Mouse (Mus musculus) heart, embryonic 13.5 days (tissue): ENCODE results near the gene Ucp3. TPM values are rescaled to one million over a fixed set of nuclear protein-coding genes. Genes with fewer than 3 reads are reported as not detected.

Experiments
- ATAC-seq: fragments of 200-750 bp; cut with Nextera tagmentation; 2 replicates; pipeline ENCODE4 v1.8.0; 2017; ENCODE audit warnings: moderate TSS enrichment; ENCODE audit not compliant: insufficient number of reproducible peaks, low FRiP score, low TSS enrichment; ENCODE audit errors: extremely low read depth
- H3K27ac ChIP-seq: fragments of 300-500 bp; sonication (generic); replicated peaks from 2 replicates; pipeline ENCODE4 v1.5.1; 2015; ENCODE audit warnings: moderate library complexity, mild to moderate bottlenecking, inconsistent platforms
- H3K27me3 ChIP-seq: fragments of 300-500 bp; sonication (generic); replicated peaks from 2 replicates; pipeline ENCODE4 v1.6.1; 2015; ENCODE audit warnings: mild to moderate bottlenecking, inconsistent platforms
- H3K36me3 ChIP-seq: fragments of 300-500 bp; sonication (generic); 2 replicates; pipeline ENCODE4 v1.6.1; 2015; ENCODE audit warnings: mild to moderate bottlenecking, inconsistent platforms
- H3K4me1 ChIP-seq: fragments of 300-500 bp; sonication (generic); 2 replicates; pipeline ENCODE4 v1.6.1; 2015; ENCODE audit warnings: inconsistent platforms
- H3K4me2 ChIP-seq: fragments of 300-500 bp; sonication (generic); 2 replicates; pipeline ENCODE4 v1.6.1; 2015; ENCODE audit warnings: inconsistent platforms, mild to moderate bottlenecking, moderate library complexity
- H3K4me3 ChIP-seq: fragments of 300-500 bp; sonication (generic); 2 replicates; pipeline ENCODE4 v1.5.1; 2015; ENCODE audit warnings: moderate library complexity, mild to moderate bottlenecking, inconsistent platforms
- H3K9ac ChIP-seq: fragments of 300-500 bp; sonication (generic); 2 replicates; pipeline ENCODE4 v1.6.1; 2015; ENCODE audit warnings: inconsistent platforms, mild to moderate bottlenecking, moderate library complexity
- H3K9me3 ChIP-seq: fragments of 300-500 bp; sonication (generic); 2 replicates; pipeline ENCODE4 v1.6.1; 2016; ENCODE audit warnings: inconsistent platforms
- WGBS: fragments of 180-500 bp; shearing (Covaris S2); methylation state at CpG from one replicate; pipeline ENCODE4 v1.1.7; 2015; ENCODE audit warnings: mixed read lengths; 5-methylcytosine and 5-hydroxymethylcytosine counted together
- polyA plus RNA-seq: library from polyadenylated mRNA; unstranded; fragments of >200 nt; fragmentation: Nextera tagmentation; extraction: Ambion mirVana; gene quantifications from 2 replicates; pipeline ENCODE4 v1.2.1, GENCODE M21; 2015

The Ucp3 gene
- polyA plus RNA-seq, 1 experiment from 2014 or later, result 0.07 TPM

DNA sequence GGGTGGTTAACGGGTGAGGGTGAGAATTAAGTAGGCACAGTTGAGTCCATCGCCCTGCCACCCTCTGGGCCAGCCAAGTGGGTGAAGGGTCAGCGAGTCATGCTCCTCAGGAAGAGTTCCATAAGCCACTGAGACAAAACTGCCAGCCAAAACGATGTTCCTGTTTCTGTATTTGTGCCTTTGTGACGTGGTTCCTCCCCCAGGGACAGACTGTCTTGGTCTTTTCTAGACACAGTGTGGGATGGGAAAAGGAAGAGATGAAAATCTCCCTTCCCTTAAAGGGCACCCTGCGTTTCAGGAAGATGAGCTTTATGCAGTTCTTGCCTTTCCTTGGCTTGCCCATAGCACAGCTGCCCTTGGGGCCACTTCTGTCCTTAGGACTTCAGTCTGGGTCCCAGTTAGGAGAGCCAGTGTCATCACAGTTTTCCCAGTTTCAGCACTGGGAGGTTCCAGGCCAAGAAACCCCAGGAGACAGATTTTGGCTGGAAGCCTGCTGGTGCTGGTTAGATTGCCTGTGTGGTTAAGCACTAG lies 11.1 kb upstream of the Ucp3 start:
- WGBS, result 70% methylated on average over 6 of the region's 6 CpGs
- Histone ChIP-seq H3K27ac (peak overlapping the region; percentile 45; the same call in 1 of the 2 replicates), H3K4me1 (peaks cover 58% of the 10 kb centered on the region), H3K36me3 (peaks cover 37% of the 10 kb centered on the region), H3K9me3 (no peaks in the 10 kb centered on the region), H3K9ac (no peak overlapping the region), H3K27me3 (no peaks in the 10 kb centered on the region), H3K4me2 (peak overlapping the region; percentile 17; the same call in 1 of the 2 replicates), H3K4me3 (no peak overlapping the region)
- no peak for ATAC-seq

GRCm38 (mm10) chr7:100463194-100463593 lies 9.6 kb upstream of the Ucp3 start:
- Histone ChIP-seq H3K9me3 (no peaks in the 10 kb centered on the region), H3K4me1 (peaks cover 62% of the 10 kb centered on the region), H3K9ac (no peak overlapping the region), H3K27me3 (no peaks in the 10 kb centered on the region), H3K27ac (peak overlapping the region; percentile 40; the same call in 1 of the 2 replicates), H3K4me2 (peak overlapping the region; percentile 63), H3K36me3 (peaks cover 31% of the 10 kb centered on the region), H3K4me3 (no peak overlapping the region)
- 58% methylated on average over 9 of the region's 9 CpGs for WGBS
- ATAC-seq, result no peak

DNA sequence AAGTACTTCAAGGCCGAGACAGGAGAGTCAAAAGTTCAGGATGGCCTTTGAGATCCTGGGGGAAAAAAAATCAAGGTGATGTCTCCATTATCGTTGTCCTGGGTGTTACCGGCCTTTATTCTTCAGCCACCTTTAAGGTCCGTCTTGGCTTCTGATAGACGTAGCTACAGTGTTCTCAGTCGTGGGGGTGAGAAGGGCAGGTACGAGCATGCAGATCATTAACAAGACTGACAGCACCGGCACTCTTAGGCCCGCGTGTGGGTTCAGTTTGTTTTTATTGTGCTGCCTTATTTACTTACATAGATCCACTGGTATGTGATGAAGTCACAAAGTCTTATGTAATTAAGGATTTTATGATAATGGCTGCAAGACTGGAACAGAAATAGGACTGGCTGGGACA lies 9.0 kb upstream of the Ucp3 start:
- Histone ChIP-seq H3K9ac (no peak overlapping the region), H3K4me1 (peaks cover 65% of the 10 kb centered on the region), H3K9me3 (no peaks in the 10 kb centered on the region), H3K4me2 (peak overlapping the region; percentile 63), H3K27ac (peak overlapping the region; percentile 40; the same call in 1 of the 2 replicates), H3K4me3 (no peak overlapping the region), H3K27me3 (no peaks in the 10 kb centered on the region), H3K36me3 (peaks cover 31% of the 10 kb centered on the region)
- ATAC-seq, result no peak
- 82% methylated on average over 10 of the region's 10 CpGs for WGBS

DNA sequence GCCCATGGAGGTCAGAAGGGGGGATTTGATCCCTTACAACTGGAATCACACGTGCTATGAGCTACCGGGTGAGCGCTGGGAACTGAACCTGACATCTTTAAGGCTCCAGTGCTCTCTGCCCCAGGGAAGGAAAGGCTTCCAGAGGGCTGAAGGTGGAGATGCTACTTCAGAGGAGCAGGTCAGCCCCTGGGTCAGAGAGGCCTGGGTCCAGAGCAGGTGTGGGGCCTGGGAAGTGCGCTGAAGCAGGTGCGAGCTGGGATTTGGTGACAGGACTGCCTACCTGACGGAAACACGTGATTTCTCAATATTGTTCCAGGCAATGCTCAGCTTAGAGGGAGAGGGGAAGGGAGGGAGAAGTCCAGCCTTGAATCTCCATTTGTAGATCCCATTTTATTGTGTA lies 8.5 kb upstream of the Ucp3 start:
- Histone ChIP-seq H3K27me3 (no peaks in the 10 kb centered on the region), H3K9ac (no peak overlapping the region), H3K4me1 (peaks cover 70% of the 10 kb centered on the region), H3K27ac (no peak overlapping the region), H3K36me3 (peaks cover 30% of the 10 kb centered on the region), H3K4me3 (no peak overlapping the region), H3K4me2 (peak overlapping the region; percentile 63), H3K9me3 (no peaks in the 10 kb centered on the region)
- WGBS, result 91% methylated on average over 7 of the region's 7 CpGs
- ATAC-seq, result no peak

GRCm38 (mm10) chr7:100465248-100465647 lies 7.5 kb upstream of the Ucp3 start:
- H3K9ac ChIP-seq, result peak overlapping the region; percentile 68
- H3K27ac ChIP-seq, result peak overlapping the region; percentile 92
- peak overlapping the region; percentile 27 for H3K4me3 ChIP-seq
- peak overlapping the region; percentile 63 for H3K4me2 ChIP-seq
- no peak for ATAC-seq
- 49% methylated on average over 4 of the region's 4 CpGs for WGBS
- H3K9me3 ChIP-seq, result no peaks in the 10 kb centered on the region
- H3K36me3 ChIP-seq, result peaks cover 32% of the 10 kb centered on the region
- peaks cover 73% of the 10 kb centered on the region for H3K4me1 ChIP-seq
- no peaks in the 10 kb centered on the region for H3K27me3 ChIP-seq

DNA sequence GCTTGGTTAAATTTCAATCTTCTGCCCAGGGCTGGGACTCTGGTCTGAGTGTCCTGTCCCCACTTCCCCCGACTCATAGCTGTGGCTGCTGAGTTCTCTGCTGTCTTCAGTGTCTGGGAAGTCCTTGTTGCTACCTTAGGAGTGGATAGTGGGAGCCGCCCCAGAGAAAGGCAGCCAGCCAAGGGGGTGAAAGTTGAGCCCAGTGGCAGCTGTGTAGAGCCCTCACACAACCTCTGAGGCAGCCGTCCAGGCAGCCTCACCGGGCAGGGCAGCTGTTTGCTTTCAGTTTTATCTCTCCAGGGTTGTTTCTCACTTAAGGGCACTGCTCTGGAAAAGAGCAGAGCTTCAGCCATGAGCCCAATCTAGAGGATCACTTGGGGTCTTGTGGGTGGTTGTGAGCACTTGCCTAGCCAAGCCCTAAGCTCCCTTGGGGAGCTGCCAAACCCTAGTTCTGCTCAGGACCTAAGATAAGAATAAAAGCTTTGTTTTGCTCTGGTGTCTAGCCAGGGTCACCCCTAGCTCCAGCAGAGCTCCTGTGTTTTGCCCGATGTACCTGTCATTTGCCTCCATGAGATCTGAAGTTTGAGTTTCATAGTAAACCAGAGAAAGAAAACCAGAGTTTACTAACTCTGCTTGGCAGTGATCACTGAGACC lies 7.0 kb upstream of the Ucp3 start:
- no peaks in the 10 kb centered on the region for H3K27me3 ChIP-seq
- H3K9me3 ChIP-seq, result no peaks in the 10 kb centered on the region
- ATAC-seq, result peak; percentile 55
- H3K27ac ChIP-seq, result peak overlapping the region; percentile 92
- peaks cover 27% of the 10 kb centered on the region for H3K36me3 ChIP-seq
- H3K4me3 ChIP-seq, result peak overlapping the region; percentile 27
- H3K9ac ChIP-seq, result peak overlapping the region; percentile 68
- peak overlapping the region; percentile 63 for H3K4me2 ChIP-seq
- H3K4me1 ChIP-seq, result peaks cover 73% of the 10 kb centered on the region
- WGBS, result 11% methylated on average over 5 of the region's 5 CpGs

DNA sequence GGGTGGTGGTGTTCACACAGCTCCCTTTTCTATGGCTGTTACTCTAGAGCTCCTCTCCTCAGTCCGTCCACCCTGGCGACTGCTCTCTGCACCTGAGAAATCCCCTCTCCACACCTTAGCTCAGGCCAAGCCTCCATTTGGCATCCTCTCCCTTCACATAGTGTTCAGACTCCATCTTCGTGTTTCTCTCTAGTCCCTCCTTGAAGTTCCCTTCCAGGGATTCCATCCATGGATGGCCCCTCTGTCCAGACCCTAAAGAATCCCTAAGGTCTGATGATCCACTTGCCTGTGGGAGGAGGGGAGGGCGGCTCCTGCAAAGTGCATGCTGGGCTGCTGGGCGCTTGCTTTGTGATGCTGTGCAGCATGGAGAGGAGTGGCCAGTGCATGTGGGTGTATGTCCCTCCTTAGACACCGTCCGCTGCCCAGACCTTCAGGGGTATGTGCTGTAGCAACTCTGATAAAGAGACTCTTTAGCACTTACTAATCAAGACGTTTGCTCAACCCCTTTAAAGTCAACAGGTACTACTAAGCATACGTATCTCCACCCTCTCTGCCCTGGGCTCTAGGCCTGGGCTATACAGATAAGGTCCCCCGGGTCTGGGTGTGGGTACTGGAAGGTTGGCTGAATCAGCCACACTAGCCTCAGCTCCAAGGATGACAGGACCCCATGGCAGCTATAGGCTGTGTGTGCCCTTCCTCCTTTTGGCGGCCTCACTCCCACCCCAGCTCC lies 5.8 kb upstream of the Ucp3 start:
- WGBS, result 70% methylated on average over 11 of the region's 11 CpGs
- Histone ChIP-seq H3K9ac (peak overlapping the region; percentile 68), H3K4me2 (peak overlapping the region; percentile 63), H3K36me3 (peaks cover 23% of the 10 kb centered on the region), H3K4me3 (peak overlapping the region; percentile 27), H3K27ac (peak overlapping the region; percentile 92), H3K4me1 (peaks cover 67% of the 10 kb centered on the region), H3K9me3 (no peaks in the 10 kb centered on the region), H3K27me3 (no peaks in the 10 kb centered on the region)
- peak; percentile 72 for ATAC-seq

GRCm38 (mm10) chr7:100468761-100469160 lies 4.0 kb upstream of the Ucp3 start:
- Histone ChIP-seq H3K4me2 (no peak overlapping the region), H3K4me3 (no peak overlapping the region), H3K4me1 (peaks cover 76% of the 10 kb centered on the region), H3K27ac (no peak overlapping the region), H3K36me3 (peaks cover 16% of the 10 kb centered on the region), H3K27me3 (no peaks in the 10 kb centered on the region), H3K9ac (no peak overlapping the region), H3K9me3 (no peaks in the 10 kb centered on the region)
- WGBS, result 74% methylated on average over 6 of the region's 6 CpGs
- ATAC-seq, result no peak

DNA sequence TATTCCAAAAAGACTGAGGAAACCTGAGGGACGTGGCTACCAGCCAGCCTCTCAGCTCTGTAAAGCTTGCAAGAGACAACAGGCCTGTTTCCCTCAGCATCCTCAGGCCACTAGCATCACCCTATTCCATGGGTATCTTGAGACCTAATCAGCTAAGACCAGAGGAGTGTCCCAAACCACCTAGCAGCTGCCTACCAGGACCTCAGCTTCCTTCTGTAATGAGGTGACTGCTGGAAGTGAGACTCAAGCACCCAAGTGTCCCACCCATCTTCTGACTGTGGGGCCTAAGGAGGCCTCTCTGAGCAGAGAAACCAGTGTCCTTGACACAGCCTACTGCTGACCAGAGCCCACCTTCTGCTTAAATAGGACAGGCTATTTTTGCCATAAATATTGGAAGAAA lies 3.3 kb upstream of the Ucp3 start:
- 88% methylated on average over 1 of the region's 1 CpGs for WGBS
- Histone ChIP-seq H3K4me1 (peaks cover 76% of the 10 kb centered on the region), H3K27me3 (no peaks in the 10 kb centered on the region), H3K4me2 (no peak overlapping the region), H3K27ac (no peak overlapping the region), H3K36me3 (peaks cover 16% of the 10 kb centered on the region), H3K9me3 (no peaks in the 10 kb centered on the region), H3K4me3 (no peak overlapping the region), H3K9ac (no peak overlapping the region)
- ATAC-seq, result no peak

DNA sequence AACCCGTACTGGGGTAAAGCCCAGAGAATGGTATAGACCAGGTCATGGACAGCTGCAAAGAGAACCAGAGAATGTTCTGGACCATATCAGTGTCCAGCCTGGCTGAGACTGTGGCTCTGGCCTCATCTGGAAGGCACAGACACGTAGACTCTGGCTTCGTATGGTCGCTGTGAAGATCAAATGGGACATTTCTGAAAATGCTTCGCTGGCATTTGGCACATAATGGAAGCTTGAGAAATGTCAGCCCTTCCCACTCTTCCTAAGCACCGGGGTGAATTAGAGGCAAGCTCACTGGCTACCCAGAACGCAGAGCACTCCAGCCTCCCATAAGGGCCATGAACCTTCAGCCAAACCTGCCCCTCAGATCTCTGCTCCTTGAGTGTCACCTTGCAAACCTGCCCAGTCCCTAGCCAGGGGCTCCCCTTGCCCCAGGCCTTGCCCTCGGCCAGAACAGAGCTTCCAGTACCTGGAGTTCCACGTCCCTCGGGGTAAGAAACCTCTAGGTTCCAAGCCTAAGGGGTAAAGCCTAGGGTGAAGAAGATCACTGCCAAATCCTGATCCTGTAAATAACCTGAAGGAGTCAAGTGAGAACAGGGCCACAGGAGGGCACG lies 1.9 kb upstream of the Ucp3 start:
- no peaks in the 10 kb centered on the region for H3K27me3 ChIP-seq
- H3K9me3 ChIP-seq, result no peaks in the 10 kb centered on the region
- ATAC-seq, result no peak
- 86% methylated on average over 11 of the region's 11 CpGs for WGBS
- H3K4me3 ChIP-seq, result no peak overlapping the region
- H3K9ac ChIP-seq, result no peak overlapping the region
- H3K36me3 ChIP-seq, result peaks cover 16% of the 10 kb centered on the region
- H3K4me1 ChIP-seq, result peaks cover 75% of the 10 kb centered on the region
- no peak overlapping the region for H3K27ac ChIP-seq
- no peak overlapping the region for H3K4me2 ChIP-seq

DNA sequence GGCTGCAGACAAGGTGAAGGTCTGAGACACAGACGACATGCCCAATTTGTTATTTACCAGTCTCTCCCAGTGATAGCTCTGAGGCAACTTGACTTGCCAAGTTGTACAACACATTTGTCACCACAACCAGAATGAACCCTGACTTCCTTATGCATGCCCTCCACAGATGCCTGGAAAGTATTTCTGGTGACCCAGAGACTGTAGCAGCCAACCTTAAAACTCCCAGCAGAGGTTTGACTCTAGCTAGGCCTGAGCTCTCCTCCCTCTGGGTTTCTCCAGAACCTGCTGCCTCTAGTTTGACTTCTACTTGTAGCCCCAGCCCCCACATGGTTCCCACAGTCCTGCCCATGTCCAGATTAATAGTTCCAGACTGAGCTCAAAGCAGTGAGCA lies 1.4 kb upstream of the Ucp3 start:
- Histone ChIP-seq H3K4me1 (peaks cover 75% of the 10 kb centered on the region), H3K4me3 (no peak overlapping the region), H3K36me3 (peaks cover 16% of the 10 kb centered on the region), H3K9ac (no peak overlapping the region), H3K9me3 (no peaks in the 10 kb centered on the region), H3K27ac (no peak overlapping the region), H3K27me3 (no peaks in the 10 kb centered on the region), H3K4me2 (no peak overlapping the region)
- ATAC-seq, result no peak
- WGBS, result 96% methylated on average over 1 of the region's 1 CpGs
